In the genomic region with DNA sequence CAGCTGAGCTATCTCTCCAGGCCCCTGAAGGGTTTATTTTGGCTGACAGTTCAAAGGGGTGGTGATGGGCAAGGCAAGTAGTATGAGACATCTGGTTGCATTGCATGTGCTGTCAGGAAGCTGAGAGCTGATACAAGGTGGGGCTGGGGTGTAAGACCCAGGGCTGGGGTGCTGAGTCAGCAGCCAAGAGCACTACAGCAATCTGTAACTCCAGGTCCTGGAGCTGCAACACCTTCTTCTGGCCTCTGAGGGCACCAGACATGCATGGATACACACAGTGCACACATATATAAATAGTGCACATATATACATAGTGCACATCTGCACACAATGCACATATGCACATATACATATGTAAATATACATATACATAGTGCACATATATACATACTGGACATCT, we compare ENCODE assay signal across 31 mouse cellular contexts. TPM values are rescaled to one million over a fixed set of nuclear protein-coding genes. Genes with fewer than 3 reads are reported as not detected.
A peak's percentile ranks its signal among the peaks of the same experiment; 100 is the strongest.
DNase-seq lines count a peak whose midpoint lies in the region; ATAC-seq and TF ChIP-seq lines count a peak whose summit lies in the region.
"Had no signal": no experiment of that assay in that cellular context is flagged by ENCODE, and none has a peak within 500 bp of the region (broad histone marks: within the 10 kb centered on the region; RNA-seq: fewer than 3 reads in every experiment).

No protein-coding gene starts in this region.

- H3K27ac ChIP-seq in heart, embryonic 12.5 days (ENCODE audit: poor library complexity, severe bottlenecking): no peak overlapping the region
- H3K27ac ChIP-seq in heart, embryonic 10.5 days: no peak overlapping the region
- H3K27ac ChIP-seq in limb, embryonic 11.5 days (replicated peaks; ENCODE audit: low read depth, low read length): no peak overlapping the region
- H3K27ac ChIP-seq in limb, embryonic 10.5 days: no peak overlapping the region
- H3K27ac ChIP-seq: embryonic facial prominence, embryonic 15.5 days; forebrain, embryonic 12.5 days; heart, embryonic 13.5 days; midbrain, embryonic 12.5 days; neural tube, embryonic 13.5 days; stomach, postnatal 0 days had no signal

- H3K4me3 ChIP-seq in heart, embryonic 12.5 days: no peak overlapping the region
- H3K4me3 ChIP-seq in heart, embryonic 10.5 days: no peak overlapping the region
- no peak overlapping the region for H3K4me3 ChIP-seq in limb, embryonic 11.5 days (ENCODE audit: low read depth, low read length)
- no peak overlapping the region for H3K4me3 ChIP-seq in limb, embryonic 10.5 days
- H3K4me3 ChIP-seq in lung, adult 2 months (replicated peaks; ENCODE audit: extremely low read depth, low read depth, low read length): no peak overlapping the region
- H3K4me3 ChIP-seq: embryonic facial prominence, embryonic 15.5 days; forebrain, embryonic 12.5 days; heart, embryonic 13.5 days; midbrain, embryonic 12.5 days; neural tube, embryonic 13.5 days had no signal

- H3K9me3 ChIP-seq in heart, embryonic 12.5 days (replicated peaks): peaks cover 18% of the 10 kb centered on the region
- H3K9me3 ChIP-seq in heart, embryonic 10.5 days: no peaks in the 10 kb centered on the region
- H3K9me3 ChIP-seq in limb, embryonic 11.5 days (ENCODE audit: control insufficient read depth, low read length): no peaks in the 10 kb centered on the region
- H3K9me3 ChIP-seq in limb, embryonic 10.5 days (replicated peaks): no peaks in the 10 kb centered on the region
- H3K9me3 ChIP-seq: embryonic facial prominence, embryonic 15.5 days; forebrain, embryonic 12.5 days; midbrain, embryonic 12.5 days; neural tube, embryonic 13.5 days had no signal

- no peak for DNase-seq in heart, embryonic 10.5 days (ENCODE audit: low spot score)
- DNase-seq in limb, embryonic 11.5 days (ENCODE audit: low spot score): no peak
- no peak for DNase-seq in limb, embryonic 10.5 days (ENCODE audit: low spot score)
- peak; percentile 41 for DNase-seq in lung, postnatal 10 days
- no peak for DNase-seq in lung, adult 2 months
- DNase-seq: adrenal gland, postnatal 25 days; cerebellum, adult 11-12 months; cerebellum, adult 9-11 months; embryo, embryonic 11 days; forebrain, postnatal 0 days; kidney, postnatal 36 days; layer of hippocampus, postnatal 36 days; left cerebral cortex, postnatal 4 days; liver, postnatal 0 days; right cerebral cortex, postnatal 4 days; thymus, adult 18-20 months; thymus, postnatal 25 days had no signal

- TF ChIP-seq CTCF in lung, adult 2 months (IDR thresholded peaks at IDR 0.05; ENCODE audit: insufficient read depth, low read length): no peak

- H3K4me2 ChIP-seq in heart, embryonic 12.5 days: no peak overlapping the region
- H3K4me2 ChIP-seq in limb, embryonic 11.5 days (ENCODE audit: low read depth, severe bottlenecking): no peak overlapping the region
- H3K4me2 ChIP-seq: embryonic facial prominence, embryonic 15.5 days; forebrain, embryonic 12.5 days; heart, embryonic 13.5 days; midbrain, embryonic 12.5 days; neural tube, embryonic 13.5 days had no signal

- peaks cover 6% of the 10 kb centered on the region; the same call in 1 of the 2 replicates for H3K4me1 ChIP-seq in heart, embryonic 12.5 days (replicated peaks)
- H3K4me1 ChIP-seq in heart, embryonic 10.5 days: no peaks in the 10 kb centered on the region
- 0 out of 2 replicates have a peak, but pooled peaks cover 2% of the 10 kb centered on the region for H3K4me1 ChIP-seq in limb, embryonic 11.5 days (ENCODE audit: control insufficient read depth, insufficient read depth, low read length)
- H3K4me1 ChIP-seq in limb, embryonic 10.5 days: no peaks in the 10 kb centered on the region; the same call in 1 of the 2 replicates
- H3K4me1 ChIP-seq in lung, adult 2 months (ENCODE audit: control insufficient read depth, insufficient read depth, low read length): no peaks in the 10 kb centered on the region
- H3K4me1 ChIP-seq: embryonic facial prominence, embryonic 15.5 days; forebrain, embryonic 12.5 days; midbrain, embryonic 12.5 days; neural tube, embryonic 13.5 days had no signal

- H3K27me3 ChIP-seq in heart, embryonic 12.5 days (replicated peaks): peaks cover 48% of the 10 kb centered on the region
- H3K27me3 ChIP-seq in heart, embryonic 10.5 days (ENCODE audit: insufficient read depth, poor library complexity, severe bottlenecking): peaks cover 36% of the 10 kb centered on the region
- H3K27me3 ChIP-seq in limb, embryonic 11.5 days (ENCODE audit: control insufficient read depth, insufficient read depth, low read length): no peaks in the 10 kb centered on the region
- peaks cover 11% of the 10 kb centered on the region; the same call in 1 of the 2 replicates for H3K27me3 ChIP-seq in limb, embryonic 10.5 days (ENCODE audit: low read depth, poor library complexity, severe bottlenecking)

- TF ChIP-seq POLR2A in lung, adult 2 months (IDR thresholded peaks at IDR 0.05; ENCODE audit: borderline replicate concordance, extremely low read depth, low read depth, low read length): no peak

- no peak overlapping the region for H3K9ac ChIP-seq in heart, embryonic 12.5 days
- no peak overlapping the region for H3K9ac ChIP-seq in limb, embryonic 11.5 days (ENCODE audit: low read length)
- H3K9ac ChIP-seq: embryonic facial prominence, embryonic 15.5 days; forebrain, embryonic 12.5 days; forebrain, postnatal 0 days; heart, embryonic 13.5 days; liver, postnatal 0 days; midbrain, embryonic 12.5 days; neural tube, embryonic 13.5 days had no signal

- peak; percentile 51 for ATAC-seq in heart, embryonic 12.5 days (ENCODE audit: insufficient number of reproducible peaks, low FRiP score)
- ATAC-seq in limb, embryonic 11.5 days (ENCODE audit: insufficient number of reproducible peaks, low FRiP score, low TSS enrichment, low read depth): 0 out of 2 replicates have a peak, but pooled peaks have one; percentile 31
- peak; percentile 53; the same call in 1 of the 2 replicates for ATAC-seq in megakaryocyte-erythroid progenitor cell, adult 5-6 weeks (replicated peaks; ENCODE audit: low FRiP score, low TSS enrichment, poor library complexity, severe bottlenecking)
- ATAC-seq in monocyte, adult 5-6 weeks (replicated peaks; ENCODE audit: insufficient number of reproducible peaks, low FRiP score, low TSS enrichment, poor library complexity, severe bottlenecking): no peak
- ATAC-seq: forebrain, postnatal 0 days; hindbrain, embryonic 16.5 days; intestine, embryonic 16.5 days; liver, postnatal 0 days had no signal

- no peaks in the 10 kb centered on the region for H3K36me3 ChIP-seq in heart, embryonic 12.5 days
- H3K36me3 ChIP-seq in heart, embryonic 10.5 days: no peaks in the 10 kb centered on the region
- no peaks in the 10 kb centered on the region for H3K36me3 ChIP-seq in limb, embryonic 11.5 days (ENCODE audit: control insufficient read depth, insufficient read depth, low read length)
- H3K36me3 ChIP-seq in limb, embryonic 10.5 days: no peaks in the 10 kb centered on the region
- H3K36me3 ChIP-seq: embryonic facial prominence, embryonic 15.5 days; forebrain, embryonic 12.5 days; heart, embryonic 13.5 days; midbrain, embryonic 12.5 days; neural tube, embryonic 13.5 days had no signal

RNA-seq across cellular contexts. Expression of a gene that starts 12.4 kb away (rescaled TPM):
- 6.5 and 7.0 TPM in 2 replicates for polyA plus RNA-seq in heart, embryonic 12.5 days (2016; fragmentation: Nextera tagmentation; extraction: Ambion mirVana)
- polyA plus RNA-seq in heart, embryonic 10.5 days (2016; fragmentation: Nextera tagmentation; extraction: Ambion mirVana): 5.3 and 7.3 TPM in 2 replicates
- polyA plus RNA-seq in limb, embryonic 11.5 days (2014; fragmentation: Nextera tagmentation; extraction: Ambion mirVana): 7.0 and 8.9 TPM in 2 replicates
- 6.3 and 7.4 TPM in 2 replicates for polyA plus RNA-seq in limb, embryonic 10.5 days (2016; fragmentation: Nextera tagmentation; extraction: Ambion mirVana)
- 14.4 and 25.9 TPM in 2 replicates for polyA plus RNA-seq in lung, adult 2 months (2012; rRNA removed)
- 4.2 and 5.6 TPM in 2 replicates for total RNA-seq in megakaryocyte-erythroid progenitor cell, adult 5-6 weeks (2014; fragmentation: Nextera tagmentation)
- total RNA-seq in megakaryocyte-erythroid progenitor cell, adult 5-6 weeks (2017): 1.9 and 3.8 TPM in 2 replicates
- 1.9 to 6.0 TPM (median 5.3 TPM) in 3 replicates for total RNA-seq in monocyte, adult 5-6 weeks (2017)

RNA-seq across cellular contexts. Expression of a gene that starts 12.4 kb away (rescaled TPM):
- polyA plus RNA-seq in heart, embryonic 12.5 days (2016; fragmentation: Nextera tagmentation; extraction: Ambion mirVana): 96.2 and 101 TPM in 2 replicates
- 79.5 and 84.1 TPM in 2 replicates for polyA plus RNA-seq in heart, embryonic 10.5 days (2016; fragmentation: Nextera tagmentation; extraction: Ambion mirVana)
- 51.3 and 54.7 TPM in 2 replicates for polyA plus RNA-seq in limb, embryonic 11.5 days (2014; fragmentation: Nextera tagmentation; extraction: Ambion mirVana)
- polyA plus RNA-seq in limb, embryonic 10.5 days (2016; fragmentation: Nextera tagmentation; extraction: Ambion mirVana): 58.3 and 60.7 TPM in 2 replicates
- 21.4 and 25.5 TPM in 2 replicates for polyA plus RNA-seq in lung, adult 2 months (2012; rRNA removed)
- 69.5 and 95.9 TPM in 2 replicates for total RNA-seq in megakaryocyte-erythroid progenitor cell, adult 5-6 weeks (2014; fragmentation: Nextera tagmentation)
- 30.5 and 40.1 TPM in 2 replicates for total RNA-seq in megakaryocyte-erythroid progenitor cell, adult 5-6 weeks (2017)
- total RNA-seq in monocyte, adult 5-6 weeks (2017): 44.5 to 113 TPM (median 82.0 TPM) in 3 replicates

RNA-seq across cellular contexts. Expression of a gene that starts 12.7 kb away (rescaled TPM):
- 15.0 and 15.5 TPM in 2 replicates for polyA plus RNA-seq in heart, embryonic 12.5 days (2016; fragmentation: Nextera tagmentation; extraction: Ambion mirVana)
- polyA plus RNA-seq in heart, embryonic 10.5 days (2016; fragmentation: Nextera tagmentation; extraction: Ambion mirVana): 12.5 and 16.6 TPM in 2 replicates
- polyA plus RNA-seq in limb, embryonic 11.5 days (2014; fragmentation: Nextera tagmentation; extraction: Ambion mirVana): 27.8 and 28.5 TPM in 2 replicates
- 18.4 and 22.2 TPM in 2 replicates for polyA plus RNA-seq in limb, embryonic 10.5 days (2016; fragmentation: Nextera tagmentation; extraction: Ambion mirVana)
- 0.48 and 5.4 TPM in 2 replicates for polyA plus RNA-seq in lung, adult 2 months (2012; rRNA removed)
- 38.5 and 43.2 TPM in 2 replicates for total RNA-seq in megakaryocyte-erythroid progenitor cell, adult 5-6 weeks (2014; fragmentation: Nextera tagmentation)
- total RNA-seq in megakaryocyte-erythroid progenitor cell, adult 5-6 weeks (2017): 35.4 and 55.3 TPM in 2 replicates
- 34.9 to 50.7 TPM (median 37.1 TPM) in 3 replicates for total RNA-seq in monocyte, adult 5-6 weeks (2017)

RNA-seq across cellular contexts. Expression of a gene that starts 35.9 kb away (rescaled TPM):
- polyA plus RNA-seq in heart, embryonic 12.5 days (2016; fragmentation: Nextera tagmentation; extraction: Ambion mirVana): 9.1 and 11.2 TPM in 2 replicates
- polyA plus RNA-seq in heart, embryonic 10.5 days (2016; fragmentation: Nextera tagmentation; extraction: Ambion mirVana): 2.2 and 2.5 TPM in 2 replicates
- polyA plus RNA-seq in limb, embryonic 11.5 days (2014; fragmentation: Nextera tagmentation; extraction: Ambion mirVana): 12.2 and 19.8 TPM in 2 replicates
- 5.7 and 5.8 TPM in 2 replicates for polyA plus RNA-seq in limb, embryonic 10.5 days (2016; fragmentation: Nextera tagmentation; extraction: Ambion mirVana)
- polyA plus RNA-seq in lung, adult 2 months (2012; rRNA removed): 16.2 and 18.3 TPM in 2 replicates
- total RNA-seq in megakaryocyte-erythroid progenitor cell, adult 5-6 weeks (2014; fragmentation: Nextera tagmentation): 48.1 and 55.1 TPM in 2 replicates
- total RNA-seq in megakaryocyte-erythroid progenitor cell, adult 5-6 weeks (2017): 1.1 TPM in 1 of 2 replicates, not detected in the other
- total RNA-seq in monocyte, adult 5-6 weeks (2017): 1.2 to 9.1 TPM in 2 of 3 replicates, not detected in the other

RNA-seq across cellular contexts. Expression of a gene that starts 38.7 kb away (rescaled TPM):
- polyA plus RNA-seq in heart, embryonic 12.5 days (2016; fragmentation: Nextera tagmentation; extraction: Ambion mirVana): 2.1 and 2.7 TPM in 2 replicates
- 2.6 and 4.2 TPM in 2 replicates for polyA plus RNA-seq in heart, embryonic 10.5 days (2016; fragmentation: Nextera tagmentation; extraction: Ambion mirVana)
- 0.71 and 0.76 TPM in 2 replicates for polyA plus RNA-seq in limb, embryonic 11.5 days (2014; fragmentation: Nextera tagmentation; extraction: Ambion mirVana)
- polyA plus RNA-seq in limb, embryonic 10.5 days (2016; fragmentation: Nextera tagmentation; extraction: Ambion mirVana): 1.4 and 2.3 TPM in 2 replicates
- polyA plus RNA-seq in lung, adult 2 months (2012; rRNA removed): 0.62 and 0.71 TPM in 2 replicates
- total RNA-seq in megakaryocyte-erythroid progenitor cell, adult 5-6 weeks (2014; fragmentation: Nextera tagmentation): not detected in 2 replicates
- 0.05 TPM in 1 of 2 replicates, not detected in the other for total RNA-seq in megakaryocyte-erythroid progenitor cell, adult 5-6 weeks (2017)
- total RNA-seq in monocyte, adult 5-6 weeks (2017): not detected in 3 replicates
- total RNA-seq: adrenal gland, adult 18-20 months; heart, postnatal 25 days; liver, adult 2 months had no signal
- polyA plus RNA-seq: liver, adult 2 months had no signal
